Mouse (Mus musculus) ES-E14 (cell line): Measurements from ENCODE around the gene E2f3.

Source experiments
- CHD2 ChIP-seq: IDR thresholded peaks from 2 replicates; pipeline ENCODE4 v1.6.1; 2014; ENCODE audit warnings: mild to moderate bottlenecking, low read depth, low read length, inconsistent platforms
- HCFC1 ChIP-seq: IDR thresholded peaks from 2 replicates; pipeline ENCODE4 v1.6.1; 2012; ENCODE audit warnings: low read length, inconsistent platforms, borderline replicate concordance; ENCODE audit not compliant: insufficient read depth
- MAFK ChIP-seq: IDR thresholded peaks from 2 replicates; pipeline ENCODE4 v1.6.1; 2014; ENCODE audit warnings: mild to moderate bottlenecking, low read depth, low read length, inconsistent platforms; ENCODE audit not compliant: insufficient read depth
- ZC3H11A ChIP-seq: IDR thresholded peaks from 2 replicates; pipeline ENCODE4 v1.6.1; 2012; ENCODE audit warnings: low read depth, mild to moderate bottlenecking, inconsistent platforms, low read length, borderline replicate concordance
- ZNF384 ChIP-seq: IDR thresholded peaks from 2 replicates; pipeline ENCODE4 v1.6.1; 2012; ENCODE audit warnings: low read depth, low read length, inconsistent platforms

- TF ChIP-seq CHD2 (no peak), ZNF384 (no peak), HCFC1 (no peak), MAFK (peak; percentile 76), ZC3H11A (no peak)
Measured at GRCm38 (mm10) chr13:29939399-29939798, 46.5 kb downstream of the E2f3 start.
